Mouse (Mus musculus) heart, adult 9 months (tissue): ENCODE data around the gene Dyrk1b.
"Not testable (repeated sequence)": the region's sequence is repeated elsewhere in the genome, so short reads cannot be mapped to it uniquely, and the experiment has no call there.

Experiments
- DNase-seq, 2 experiments: peaks; one replicate each; pipeline ENCODE4 v3.0.0; 2022; ENCODE audit warnings: low spot score in 2 of 2

The Dyrk1b gene

DNA sequence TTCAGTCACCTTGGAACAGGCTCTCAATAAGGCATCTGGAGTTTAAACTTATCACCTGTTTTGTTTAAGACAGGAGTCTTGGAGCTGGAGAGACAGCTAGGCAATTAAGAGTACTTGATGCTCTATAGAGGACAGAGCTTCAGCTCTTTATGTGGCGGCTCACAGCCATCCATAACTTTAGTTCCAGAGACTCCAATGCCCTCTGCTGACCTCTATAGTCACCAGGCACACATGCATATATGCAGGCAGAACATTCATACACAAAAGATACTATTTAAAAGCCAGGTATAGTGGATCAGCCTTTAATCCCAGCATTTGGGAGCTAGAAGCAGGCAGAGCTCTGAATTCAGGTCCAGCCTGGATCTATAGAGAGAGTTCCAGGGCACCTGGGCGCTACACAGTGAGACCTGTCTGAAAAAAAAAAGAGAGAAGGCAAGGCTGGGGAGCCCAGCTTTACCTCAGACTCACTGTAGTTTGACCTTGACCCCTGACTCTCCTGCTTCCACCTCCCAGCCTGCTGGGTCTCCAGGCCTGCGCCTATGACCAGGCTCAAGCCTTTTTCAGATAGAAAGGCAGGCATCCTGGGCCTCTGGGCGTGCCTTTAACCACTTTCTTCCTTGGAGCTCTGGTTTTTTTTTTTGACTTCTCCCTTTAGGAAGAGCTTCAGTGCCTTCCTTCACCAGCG, 16.3 kb downstream of the Dyrk1b start:
- no peak for DNase-seq

DNA sequence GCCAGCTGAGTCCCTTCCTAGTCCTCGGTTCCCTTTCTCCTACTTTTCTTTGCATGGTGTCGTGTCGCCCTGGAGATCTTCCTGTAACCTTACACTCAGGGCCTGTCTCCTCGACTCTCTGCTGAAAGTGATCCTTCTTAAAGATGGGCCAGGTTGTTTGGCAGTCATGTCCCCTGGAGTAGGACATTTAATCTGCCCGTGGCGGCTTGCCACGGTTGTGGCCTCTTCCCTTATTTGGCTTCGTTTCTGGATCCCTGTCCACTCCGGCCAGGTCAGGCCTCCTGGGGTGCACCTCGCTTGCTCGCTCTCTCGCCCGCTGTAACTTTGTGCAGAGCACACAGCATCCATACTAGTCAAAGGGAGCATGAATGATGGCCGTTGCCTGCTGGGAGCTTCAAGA, 17.3 kb downstream of the Dyrk1b start:
- DNase-seq = no peak

DNA sequence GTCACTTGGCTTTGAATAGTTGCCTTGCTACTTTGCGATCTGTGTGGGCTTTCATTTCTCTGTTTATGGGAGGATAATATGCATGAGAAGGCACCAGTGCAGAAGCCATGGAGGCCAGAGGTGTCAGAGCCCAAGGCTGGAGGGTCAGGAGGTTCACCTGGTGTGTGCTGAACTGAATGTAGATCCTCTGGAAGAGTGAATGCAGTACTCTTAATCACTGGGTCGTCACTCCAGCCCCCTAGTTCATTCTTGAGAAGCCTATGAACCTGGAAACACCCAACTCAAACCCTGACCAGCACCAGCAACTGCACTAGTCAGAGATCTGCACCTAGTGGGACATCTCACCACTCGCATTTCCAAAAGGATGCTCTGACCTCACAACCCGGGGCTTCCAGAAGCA, 19.8 kb downstream of the Dyrk1b start:
- no peak for DNase-seq

DNA sequence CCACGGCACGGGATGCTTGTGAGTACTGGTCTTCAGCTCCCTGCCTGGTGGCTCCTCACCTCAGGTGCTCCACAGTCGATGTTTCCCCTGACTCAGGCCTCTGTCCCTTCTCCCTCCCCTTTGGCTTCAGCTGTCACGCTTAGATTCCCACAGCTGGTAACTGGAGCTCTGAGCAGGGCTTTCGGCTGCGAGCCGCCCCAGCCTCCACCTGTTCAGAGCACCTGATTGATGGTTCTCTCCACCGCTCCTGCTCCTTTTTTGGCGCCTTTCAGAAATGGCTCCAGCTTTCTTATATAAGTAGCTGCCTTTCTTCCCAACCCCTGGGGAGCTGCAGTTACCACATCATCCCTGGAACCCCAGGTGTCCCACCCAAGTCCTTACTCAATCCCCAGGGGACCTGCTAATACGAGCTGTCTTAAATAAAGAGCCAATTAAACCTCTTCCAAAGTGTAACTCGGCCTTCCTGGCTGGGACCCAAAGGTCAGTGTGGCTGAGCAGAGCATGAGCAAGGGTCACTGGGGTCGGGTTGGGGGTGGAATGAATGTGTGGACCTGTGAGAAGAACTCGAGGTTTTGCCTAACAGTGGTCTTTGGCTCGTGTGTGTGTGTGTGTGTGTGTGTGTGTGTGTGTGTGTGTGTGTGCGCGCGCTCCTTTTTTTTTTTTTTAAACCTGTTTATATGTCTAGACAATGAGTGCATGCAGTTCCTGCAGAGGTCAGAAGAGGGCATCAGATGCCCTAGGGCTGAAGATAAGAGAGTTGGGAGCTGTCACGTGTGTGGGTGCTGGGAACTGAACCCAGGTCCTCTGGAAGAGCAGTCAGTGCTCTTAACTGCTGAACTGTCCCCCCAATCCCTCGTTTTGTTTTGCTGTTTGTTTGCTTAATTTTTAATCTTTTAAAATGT, 24.2 kb downstream of the Dyrk1b start:
- DNase-seq = no peak

DNA sequence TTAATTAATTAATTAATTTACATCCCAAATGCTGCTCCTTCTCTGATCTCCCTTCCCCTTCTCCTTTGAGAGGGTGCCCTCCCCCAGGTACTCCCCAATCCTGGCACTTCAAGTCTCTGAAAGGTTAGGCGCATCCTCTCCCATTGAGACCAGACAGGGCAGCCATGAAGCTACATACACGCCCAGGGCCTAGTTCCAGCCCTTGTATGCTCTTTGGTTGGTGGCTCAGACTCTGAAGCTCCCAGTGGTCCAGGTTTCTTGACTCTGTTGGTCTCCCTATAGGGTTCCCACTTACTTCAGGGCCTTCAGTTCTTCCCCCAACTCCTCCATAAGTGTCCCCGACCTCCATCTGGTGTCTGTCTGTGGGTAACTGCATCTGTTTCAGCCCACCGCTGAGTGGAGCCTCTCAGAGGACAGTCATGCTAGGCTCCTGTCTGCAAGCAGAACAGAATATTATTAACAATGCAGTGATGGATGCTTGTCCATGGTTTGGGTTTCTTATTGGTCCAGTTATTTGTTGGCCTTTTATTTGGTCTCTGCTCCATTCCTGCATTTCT, 26.9 kb downstream of the Dyrk1b start:
- DNase-seq = no peak

DNA sequence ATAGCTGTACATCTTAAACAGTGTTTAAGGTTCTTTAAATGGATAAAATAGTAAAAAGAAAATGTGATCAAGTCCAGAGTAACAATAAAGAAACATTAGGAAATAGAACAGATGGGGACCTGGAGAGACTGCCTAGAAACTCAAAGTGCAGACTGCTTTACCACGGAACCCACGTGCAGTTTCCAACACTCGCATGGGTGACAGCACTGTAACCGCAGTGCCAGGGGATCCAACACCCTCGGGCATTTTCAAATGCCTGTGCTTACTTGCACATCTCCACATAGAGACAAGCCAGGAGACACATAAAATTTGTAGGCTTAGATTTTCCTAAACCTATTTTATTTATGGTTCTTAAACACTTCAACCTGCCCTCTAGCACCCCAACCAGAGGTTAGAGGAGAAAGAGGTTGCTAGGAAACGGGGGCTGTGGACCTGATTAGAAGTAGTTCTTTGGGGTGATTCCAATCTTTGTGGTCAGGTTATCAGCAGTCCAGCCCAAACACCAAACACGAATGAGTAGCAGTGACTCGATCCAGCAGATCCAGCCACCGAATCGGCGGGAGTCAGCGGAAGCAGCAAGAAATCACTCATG, 29.2 kb downstream of the Dyrk1b start:
- no peak for DNase-seq

DNA sequence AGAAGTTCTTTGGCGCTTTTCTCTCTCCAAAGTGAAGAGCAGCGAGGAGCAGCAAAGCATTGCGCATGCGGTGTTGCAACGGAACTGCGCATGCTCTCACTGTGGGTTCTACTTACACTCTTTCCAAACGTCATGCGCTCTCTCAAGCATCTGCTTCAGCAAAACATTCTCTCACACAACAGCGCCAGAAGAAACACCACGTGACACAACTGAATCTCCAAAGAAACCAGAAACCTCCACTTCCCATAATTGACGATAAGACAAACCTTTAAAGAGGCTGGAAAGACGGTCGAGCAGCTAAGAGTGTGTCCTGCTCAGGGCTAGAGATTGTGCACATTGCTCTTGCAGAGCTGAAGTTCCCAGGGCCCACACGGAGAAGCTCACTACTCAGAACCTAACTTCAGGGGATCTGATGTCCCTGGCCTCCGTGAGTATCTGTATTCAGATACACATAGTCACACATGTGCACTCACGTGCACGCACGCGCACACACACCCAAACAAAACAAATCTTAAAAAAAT, 29.8 kb downstream of the Dyrk1b start:
- DNase-seq = peak; percentile 68 to 77

DNA sequence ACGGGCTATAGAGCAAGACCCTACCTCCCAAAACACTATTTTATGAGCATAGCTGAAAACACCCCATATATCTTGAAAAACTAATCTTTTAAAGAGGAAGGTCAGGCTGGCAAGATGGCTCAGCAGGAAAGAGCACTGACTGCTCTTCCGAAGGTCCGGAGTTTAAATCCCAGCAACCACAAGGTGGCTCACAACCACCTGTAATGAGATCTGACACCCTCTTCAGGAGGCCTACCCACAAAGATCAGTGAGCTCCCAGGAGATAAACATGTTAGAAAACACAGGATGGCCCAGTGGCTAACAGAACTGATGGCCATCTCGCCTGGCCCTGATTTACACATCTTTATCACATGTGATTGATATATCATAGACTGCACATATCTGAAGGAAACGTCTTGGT, 31.5 kb downstream of the Dyrk1b start:
- no peak for DNase-seq

DNA sequence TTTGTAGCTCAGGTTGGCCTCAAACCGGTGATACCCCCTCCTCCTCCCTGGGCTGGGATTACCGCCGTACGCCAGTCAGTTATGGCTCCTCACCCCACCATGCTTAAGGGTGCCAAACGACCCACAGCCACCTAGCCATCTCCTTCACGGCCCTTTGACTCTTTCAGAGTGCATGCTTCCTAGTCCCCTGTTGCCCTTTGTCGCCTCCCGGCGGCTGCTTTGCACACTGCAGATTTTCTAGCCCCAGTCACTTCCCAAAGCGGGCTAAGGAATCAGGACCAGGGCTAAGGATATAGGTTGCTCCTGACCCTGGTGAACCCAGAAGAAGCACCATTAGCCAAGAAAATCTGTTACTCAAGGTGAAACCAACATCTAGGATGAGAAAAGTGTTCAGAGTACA, 34.9 kb downstream of the Dyrk1b start:
- peak; percentile 19 to 37 for DNase-seq

DNA sequence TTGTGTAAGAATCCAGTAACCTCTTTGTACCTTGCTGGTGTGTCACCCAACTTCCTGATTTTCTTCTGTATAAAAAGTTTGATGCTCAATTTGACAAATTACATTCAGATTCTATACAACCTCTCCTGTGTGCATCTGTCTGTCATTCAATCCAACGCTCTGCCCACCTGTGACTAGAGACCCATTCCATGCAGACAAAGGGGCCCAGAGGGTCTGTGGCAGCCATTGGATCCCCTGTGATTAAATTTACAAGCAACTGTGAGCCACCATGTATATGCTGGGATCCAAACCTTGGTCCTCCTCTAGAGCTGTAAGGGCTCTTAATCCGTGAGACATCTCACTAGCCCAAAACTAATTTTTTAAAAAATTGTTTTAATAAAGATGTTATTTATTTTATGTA, 36.7 kb downstream of the Dyrk1b start:
- DNase-seq = not testable (repeated sequence)

DNA sequence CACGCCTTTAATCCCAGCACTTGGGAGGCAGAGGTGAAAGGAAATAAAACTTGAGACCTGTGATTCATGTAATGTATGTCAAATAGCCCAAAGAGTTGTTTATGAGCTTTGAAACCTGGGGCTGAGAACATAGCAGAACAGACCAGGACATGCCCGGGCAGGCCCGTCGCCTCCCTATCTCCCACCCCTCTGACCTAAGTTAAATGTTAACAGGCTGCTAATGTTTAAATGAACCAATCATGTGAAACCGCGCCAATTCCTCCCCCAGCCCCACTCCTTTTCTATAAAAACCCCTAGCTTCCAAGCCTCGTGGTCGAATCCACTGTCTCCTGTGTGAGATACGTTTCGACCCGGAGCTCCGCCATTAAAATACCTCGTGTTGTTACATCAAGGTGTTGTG, 38.5 kb downstream of the Dyrk1b start:
- not testable (repeated sequence) for DNase-seq

DNA sequence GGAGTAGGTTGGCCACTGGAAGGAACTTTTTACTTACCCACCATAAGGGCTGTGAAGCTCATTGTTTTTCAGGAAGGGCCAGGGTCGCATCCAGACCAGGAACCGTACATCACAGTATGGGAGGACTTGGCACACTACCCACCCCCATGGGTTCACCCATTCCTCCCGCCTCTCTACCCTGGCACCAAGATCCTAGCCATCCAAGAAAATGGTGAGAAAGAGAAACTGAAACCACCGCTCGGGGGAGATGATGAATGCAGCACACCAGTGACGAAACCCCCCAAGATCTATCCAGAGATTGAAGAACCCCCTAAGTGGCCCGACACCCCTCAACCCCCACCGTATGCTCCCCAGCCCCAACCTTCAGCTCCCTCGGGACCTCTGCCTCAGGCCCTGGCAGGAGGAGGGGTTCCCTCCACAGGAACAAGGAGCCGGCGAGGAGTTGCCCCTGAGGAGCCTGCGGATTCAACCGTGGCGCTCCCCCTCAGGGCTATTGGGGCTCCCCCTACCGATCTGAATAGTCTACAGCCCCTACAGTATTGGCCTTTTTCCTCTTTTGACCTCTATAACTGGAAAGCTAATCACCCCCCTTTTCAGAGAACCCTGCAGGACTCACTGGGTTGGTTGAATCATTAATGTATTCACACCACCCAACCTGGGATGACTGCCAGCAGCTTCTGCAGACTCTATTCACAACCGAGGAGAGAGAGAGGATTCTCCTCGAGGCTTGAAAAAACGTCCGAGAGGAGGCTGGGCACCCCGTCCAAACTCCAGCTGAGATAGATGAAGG, 39.9 kb downstream of the Dyrk1b start:
- DNase-seq = not testable (repeated sequence)

DNA sequence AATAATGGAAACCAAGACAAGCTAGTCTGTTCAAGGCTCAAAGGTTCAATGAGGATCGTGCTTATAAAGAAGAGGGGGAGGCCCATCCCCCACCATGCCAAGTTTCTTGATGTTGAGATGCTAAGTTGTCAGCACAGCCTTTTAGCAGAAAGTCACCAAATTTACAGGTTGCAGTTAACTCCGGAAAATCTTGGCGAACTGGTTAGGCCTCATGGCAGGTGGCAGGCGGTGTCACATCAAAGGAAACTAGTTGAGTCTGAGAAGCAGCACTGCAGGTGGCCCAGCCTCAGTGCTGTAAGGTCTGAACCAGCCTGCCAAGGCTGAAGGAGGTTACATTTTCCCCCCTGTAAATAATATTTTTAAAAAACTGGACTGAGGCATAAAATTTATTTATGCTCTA, 47.6 kb downstream of the Dyrk1b start:
- not testable (repeated sequence) for DNase-seq

DNA sequence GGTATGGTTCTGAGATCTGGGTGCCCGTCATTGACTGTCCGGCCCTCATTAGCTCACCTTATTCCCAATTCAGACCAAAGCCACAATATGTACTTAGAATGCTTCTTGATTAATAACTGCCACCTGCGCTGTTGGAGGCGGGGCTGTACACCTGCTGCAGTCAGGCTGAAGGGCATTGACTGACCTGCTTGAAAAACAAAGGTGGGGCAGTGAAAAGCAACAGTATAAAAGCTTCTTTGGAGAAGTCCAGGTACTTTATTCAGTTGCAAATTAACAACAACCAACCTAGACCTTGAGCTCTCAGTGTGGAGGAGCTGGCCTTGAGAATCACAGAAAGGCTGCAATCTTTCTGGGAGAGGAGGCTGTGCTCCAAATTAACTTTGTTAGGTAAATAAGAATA, 48.2 kb downstream of the Dyrk1b start:
- DNase-seq = not testable (repeated sequence)
